Mouse (Mus musculus): ENCODE data around the gene Mrpl52.

- TF ChIP-seq EP300 (IDR thresholded peaks at IDR 0.05) (no peak), CTCF (IDR thresholded peaks at IDR 0.05) (no peak)
These were observed 48.0 kb downstream of the Mrpl52 start for GRCm38 (mm10) chr14:54474744-54475143.

Measured in lung, postnatal 0 days (tissue).